Mouse (Mus musculus) activated CD4-positive, CD25-positive, alpha-beta regulatory T cell, adult 4 months (primary cell): ENCODE data around the gene Klhl2. TPM values are rescaled to one million over a fixed set of nuclear protein-coding genes. Genes with fewer than 3 reads are reported as not detected.

Source experiments
- ATAC-seq: one replicate; pipeline ENCODE4 v1.8.0; 2017
- polyA plus RNA-seq, 2 experiments: library from polyadenylated mRNA; unstranded; fragments of 100-300 nt; shearing (Covaris generic); gene quantifications; one replicate each; pipeline ENCODE4 v1.2.1; 2017

The Klhl2 gene
- polyA plus RNA-seq, 2 experiments from 2014 or later, result 4.6 to 6.3 TPM

- ATAC-seq, result no peak
Observed at GRCm38 (mm10) chr8:64829921-64830320, 19.9 kb downstream of the Klhl2 start.

GRCm38 (mm10) chr8:64829391-64829790 lies 20.4 kb downstream of the Klhl2 start:
- ATAC-seq, result no peak

DNA sequence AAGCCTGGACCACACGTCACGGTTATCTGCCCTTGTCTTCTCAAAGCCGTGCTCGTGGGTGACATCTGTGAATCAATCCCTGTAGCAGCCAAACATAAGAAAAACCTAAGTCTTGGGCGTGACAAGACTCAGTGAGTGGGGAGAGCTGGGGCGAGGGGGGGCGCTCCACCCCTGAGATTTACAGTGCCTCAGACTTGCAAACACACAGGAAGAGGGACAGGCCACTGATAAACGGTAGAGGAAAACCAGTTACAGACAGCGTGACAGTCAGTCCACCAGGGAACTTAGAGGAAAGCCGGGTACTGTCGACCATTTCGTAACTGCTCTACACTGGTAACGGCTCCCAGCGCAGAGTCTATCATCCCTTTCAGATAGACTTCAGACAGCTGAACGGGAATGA lies 21.4 kb downstream of the Klhl2 start:
- ATAC-seq, result no peak

GRCm38 (mm10) chr8:64827356-64827755 lies 22.5 kb downstream of the Klhl2 start:
- no peak for ATAC-seq

- peak; percentile 76 for ATAC-seq
Observed at GRCm38 (mm10) chr8:64826461-64826860, 23.4 kb downstream of the Klhl2 start.

- ATAC-seq, result no peak
Observed at GRCm38 (mm10) chr8:64823905-64824304, 25.9 kb downstream of the Klhl2 start.

- no peak for ATAC-seq
Observed at GRCm38 (mm10) chr8:64820940-64821339, 28.9 kb downstream of the Klhl2 start.

- ATAC-seq, result no peak
Observed at GRCm38 (mm10) chr8:64811790-64812189, 38.0 kb downstream of the Klhl2 start.

DNA sequence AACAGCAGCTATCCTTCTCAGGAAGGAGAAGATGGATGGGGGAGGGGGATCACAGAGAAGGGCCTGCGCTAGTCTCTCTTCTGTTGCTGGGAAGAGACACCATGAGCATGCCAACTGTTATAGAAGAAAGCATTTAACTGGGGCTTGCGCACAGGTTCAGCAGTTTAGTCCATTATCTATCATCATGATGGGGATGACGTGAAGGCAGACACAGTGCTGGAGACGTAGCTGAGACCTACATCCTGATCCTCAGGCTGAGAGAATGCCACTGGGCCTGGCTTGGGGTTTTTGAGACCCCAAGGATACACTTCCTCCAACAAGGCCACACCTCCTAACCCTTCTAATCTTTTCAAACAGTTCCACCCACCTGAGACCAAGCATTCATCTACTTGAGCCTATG lies 38.7 kb downstream of the Klhl2 start:
- ATAC-seq, result no peak

- no peak for ATAC-seq
Observed at GRCm38 (mm10) chr8:64806558-64806957, 43.3 kb downstream of the Klhl2 start.

- peak; percentile 28 for ATAC-seq
Observed at GRCm38 (mm10) chr8:64804971-64805370, 44.8 kb downstream of the Klhl2 start.

DNA sequence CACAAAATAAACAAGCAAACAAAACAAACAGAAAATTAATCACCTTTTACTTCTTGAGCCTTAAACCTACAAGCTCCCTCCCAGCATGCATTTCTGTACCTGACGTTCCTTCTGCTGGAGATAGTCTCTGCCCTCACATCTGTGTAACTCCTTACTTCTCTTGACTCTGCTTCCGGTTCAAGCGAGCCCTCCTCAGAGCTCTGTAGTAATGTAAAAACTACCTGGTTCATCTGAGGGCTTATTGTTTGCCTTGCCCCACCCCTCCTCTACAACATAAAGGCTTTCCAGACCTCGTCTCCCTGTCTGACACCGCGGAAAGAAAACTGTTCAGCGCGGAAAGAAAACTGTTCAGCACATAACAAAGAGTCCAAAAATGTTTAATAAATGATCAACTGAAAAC lies 50.5 kb downstream of the Klhl2 start:
- no peak for ATAC-seq

DNA sequence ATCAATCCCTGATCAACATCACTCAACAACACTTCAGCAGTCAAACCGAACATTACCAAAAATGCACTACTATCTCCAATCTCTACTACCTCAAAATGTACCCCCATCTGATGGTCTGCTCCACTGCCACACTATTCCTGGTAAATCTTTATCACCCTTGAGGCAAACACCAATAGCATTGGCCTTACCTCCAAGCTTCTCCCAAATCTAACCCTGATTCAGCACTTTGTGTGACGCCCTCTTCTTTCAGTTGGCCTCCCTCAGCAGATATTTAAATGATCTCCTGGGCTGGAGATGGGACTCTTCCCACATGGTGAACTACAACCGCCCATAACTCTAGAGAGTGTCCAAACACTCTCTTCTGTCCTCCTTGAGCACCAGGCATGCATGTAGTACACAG lies 51.3 kb downstream of the Klhl2 start:
- no peak for ATAC-seq

DNA sequence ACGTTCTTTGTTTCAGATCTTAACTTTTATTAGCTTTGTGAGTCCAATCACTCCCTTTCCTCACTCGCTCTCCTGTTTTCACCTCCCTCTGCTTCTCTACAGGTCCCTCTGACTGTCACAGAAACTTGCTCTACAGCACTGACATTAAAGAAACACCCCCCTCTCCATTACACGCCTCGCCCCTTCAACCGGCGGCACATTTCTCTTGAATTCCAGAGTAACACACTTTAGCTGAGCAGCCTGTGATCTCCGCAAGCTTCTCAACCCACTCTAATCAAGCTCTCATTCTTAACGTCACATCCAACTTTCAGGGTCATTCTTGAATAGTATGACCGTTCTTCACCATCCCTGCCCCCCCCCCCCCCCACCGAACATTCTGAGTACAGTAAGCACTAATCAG lies 52.1 kb downstream of the Klhl2 start:
- ATAC-seq, result no peak

- no peak for ATAC-seq
Observed at GRCm38 (mm10) chr8:64791250-64791881, 58.5 kb downstream of the Klhl2 start.

GRCm38 (mm10) chr8:64790418-64790817 lies 59.4 kb downstream of the Klhl2 start:
- ATAC-seq, result no peak

DNA sequence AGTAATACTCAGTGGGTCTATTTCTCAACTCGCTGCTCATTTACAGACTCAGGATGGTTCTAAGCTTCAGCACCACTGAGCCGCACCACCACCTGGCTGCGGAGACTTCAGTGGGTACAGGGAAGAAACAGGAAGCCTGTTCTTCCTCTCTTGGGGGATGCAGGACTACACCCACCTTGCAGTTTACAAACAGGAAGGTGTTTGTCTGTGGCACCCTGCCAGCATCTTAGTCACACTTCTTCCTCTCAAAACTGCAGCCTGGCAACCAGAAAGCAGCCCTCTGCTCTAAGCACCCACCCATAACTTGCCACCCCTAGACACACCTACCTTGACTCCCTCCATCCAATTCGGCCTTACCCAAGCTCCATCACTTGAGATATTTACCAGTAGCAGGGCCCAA lies 61.1 kb downstream of the Klhl2 start:
- peak; percentile 81 for ATAC-seq

DNA sequence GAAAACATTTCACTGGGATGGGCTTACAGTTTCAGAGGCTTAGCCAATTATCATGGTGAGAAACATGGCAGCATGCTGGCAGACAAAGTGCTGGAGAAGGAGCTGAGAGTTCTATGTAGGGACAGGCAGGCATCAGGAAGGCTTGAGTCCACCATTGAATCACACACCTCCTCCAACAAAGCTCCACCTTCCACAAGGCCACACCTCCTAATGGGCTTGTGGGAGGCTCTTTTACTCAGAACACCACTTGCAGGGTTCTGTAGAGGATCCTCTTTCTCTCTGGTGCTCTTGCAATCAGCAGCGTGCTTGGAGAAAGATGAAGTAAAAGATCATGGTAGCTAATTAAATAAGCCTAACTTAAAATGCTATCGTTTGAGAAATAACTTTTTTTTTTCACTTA lies 63.0 kb downstream of the Klhl2 start:
- ATAC-seq, result no peak

DNA sequence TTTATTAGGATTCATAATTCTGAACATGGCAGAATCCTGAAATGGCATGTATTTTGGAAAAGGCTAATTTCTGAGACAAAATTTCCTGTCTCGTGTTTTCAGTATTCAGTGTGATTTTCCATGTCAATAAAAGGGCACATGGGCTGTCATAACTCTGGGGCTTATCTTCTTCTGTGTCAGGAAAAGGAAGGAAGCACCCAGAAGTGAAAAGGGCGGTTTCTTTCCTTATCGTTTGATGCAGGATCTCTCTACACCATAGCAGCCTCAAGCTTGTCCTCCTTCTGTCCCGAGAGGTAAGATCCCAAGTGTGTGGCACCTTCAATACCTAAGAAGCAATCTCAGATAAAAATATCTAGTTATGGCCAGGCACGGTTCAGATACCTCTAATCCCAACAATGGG lies 65.6 kb downstream of the Klhl2 start:
- ATAC-seq, result no peak

DNA sequence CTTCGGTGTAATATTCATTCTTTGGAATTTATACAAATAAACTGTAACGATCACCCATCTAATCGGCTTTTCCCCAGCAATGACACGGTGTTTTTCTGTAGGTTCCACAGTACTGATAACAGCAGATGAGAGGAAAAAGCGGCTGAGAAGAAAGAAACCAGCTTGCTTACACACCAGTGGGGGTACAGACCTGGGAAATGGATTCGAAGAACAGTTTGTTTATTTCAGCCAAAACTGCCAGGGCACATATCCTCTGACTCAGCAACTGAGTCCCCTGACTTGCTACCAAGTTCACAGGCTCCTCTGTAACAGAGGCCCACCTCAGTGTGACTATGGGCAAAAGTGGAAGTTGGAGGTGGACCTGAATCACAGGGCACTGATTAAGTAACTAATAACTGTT lies 67.9 kb downstream of the Klhl2 start:
- no peak for ATAC-seq

- ATAC-seq, result no peak
Observed at GRCm38 (mm10) chr8:64777925-64778324, 71.9 kb downstream of the Klhl2 start.

GRCm38 (mm10) chr8:64774136-64774535 lies 75.7 kb downstream of the Klhl2 start:
- ATAC-seq, result no peak

DNA sequence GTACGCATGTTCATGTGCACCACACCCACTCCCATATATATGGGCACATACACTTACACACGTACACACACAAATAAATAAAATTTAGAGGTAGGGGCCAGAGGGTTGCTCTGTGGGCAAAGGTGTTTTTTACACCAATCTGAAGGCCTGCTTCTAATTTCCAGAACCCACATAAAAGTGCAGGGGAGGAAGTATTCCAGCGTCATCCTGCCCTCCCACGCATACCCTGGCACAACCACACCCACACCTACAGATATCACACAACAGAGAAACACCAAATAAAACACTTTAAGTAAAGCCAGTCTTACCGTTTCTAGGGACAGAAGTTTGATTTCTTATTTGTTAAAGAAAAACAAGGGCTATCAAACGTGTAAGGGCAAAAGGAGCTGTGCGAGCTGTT lies 79.0 kb downstream of the Klhl2 start:
- peak; percentile 58 for ATAC-seq

GRCm38 (mm10) chr8:64769586-64769985 lies 80.2 kb downstream of the Klhl2 start:
- no peak for ATAC-seq

DNA sequence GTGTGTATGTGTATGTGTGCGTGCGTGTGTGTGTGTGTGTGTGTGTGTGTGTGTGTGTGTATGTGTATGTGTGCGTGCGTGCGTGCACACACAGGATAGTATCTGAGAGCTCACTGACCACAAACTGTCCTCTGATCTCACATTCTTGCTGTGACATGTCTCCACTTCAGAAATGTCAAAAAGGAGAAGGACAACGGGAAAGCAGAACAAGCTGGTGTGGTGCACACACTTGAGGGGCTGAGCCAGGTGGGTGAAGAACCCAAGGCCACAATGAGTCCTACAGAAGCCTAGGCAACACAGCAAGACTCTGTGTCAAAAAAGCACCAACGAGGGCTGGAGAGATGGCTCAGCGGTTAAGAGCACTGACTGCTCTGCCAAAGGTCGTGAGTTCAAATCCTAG lies 81.2 kb downstream of the Klhl2 start:
- ATAC-seq, result no peak
